Mouse (Mus musculus) bone marrow macrophage, adult 2 months (primary cell): Measurements from ENCODE around the gene Pigo. TPM values are rescaled to one million over a fixed set of nuclear protein-coding genes. Genes with fewer than 3 reads are reported as not detected.
"Not testable (repeated sequence)": the region's sequence is repeated elsewhere in the genome, so short reads cannot be mapped to it uniquely, and the experiment has no call there.

Experiments
- H3K27ac ChIP-seq: 2 replicates; pipeline ENCODE4 v1.5.1; 2012; ENCODE audit warnings: low read depth, low read length; ENCODE audit not compliant: insufficient read depth
- H3K4me1 ChIP-seq: 2 replicates; pipeline ENCODE4 v1.6.1; 2012; ENCODE audit warnings: low read length; ENCODE audit not compliant: control insufficient read depth, insufficient read depth
- H3K4me3 ChIP-seq: 2 replicates; pipeline ENCODE4 v1.5.1; 2012; ENCODE audit warnings: mild to moderate bottlenecking, low read length, moderate library complexity; ENCODE audit not compliant: insufficient read depth
- CTCF ChIP-seq: IDR thresholded peaks from 2 replicates; pipeline ENCODE4 v1.5.1; 2012; ENCODE audit warnings: low read depth, mild to moderate bottlenecking, low read length, moderate library complexity
- POLR2A ChIP-seq: IDR thresholded peaks from 2 replicates; pipeline ENCODE4 v1.6.1; 2012; ENCODE audit warnings: mild to moderate bottlenecking, low read depth, low read length, borderline replicate concordance
- polyA plus RNA-seq: library from polyadenylated mRNA; stranded (reverse); fragments of >200 nt; gene quantifications from 2 replicates; pipeline ENCODE4 v1.2.4, GENCODE M21; 2012; ENCODE audit not compliant: missing spikeins, insufficient read depth, insufficient read length

The Pigo gene
- polyA plus RNA-seq, 1 experiment = 9.4 TPM

DNA sequence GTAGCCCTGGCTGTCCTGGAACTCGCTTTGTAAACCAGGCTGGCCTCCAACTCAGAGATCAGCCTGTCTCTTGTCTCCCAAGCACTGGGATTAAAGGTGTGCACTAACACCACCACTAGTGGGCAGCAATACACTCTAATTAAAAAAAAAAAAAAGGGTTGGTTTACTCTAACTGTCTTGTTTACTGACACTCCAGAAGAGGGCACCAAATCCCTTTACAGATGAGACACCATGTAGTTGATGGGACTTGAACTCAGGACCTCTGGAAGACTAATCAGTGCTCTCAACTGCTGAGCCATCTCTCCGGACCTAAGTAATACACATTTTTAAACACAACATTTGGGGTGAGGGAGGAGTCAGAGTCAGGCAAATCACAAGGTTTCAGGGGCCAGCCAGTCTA lies 19.9 kb downstream of the Pigo start:
- Histone ChIP-seq H3K4me3 (no peak overlapping the region), H3K27ac (no peak overlapping the region), H3K4me1 (peaks cover 9% of the 10 kb centered on the region)
- no peak for TF ChIP-seq CTCF
- no peak for TF ChIP-seq POLR2A

DNA sequence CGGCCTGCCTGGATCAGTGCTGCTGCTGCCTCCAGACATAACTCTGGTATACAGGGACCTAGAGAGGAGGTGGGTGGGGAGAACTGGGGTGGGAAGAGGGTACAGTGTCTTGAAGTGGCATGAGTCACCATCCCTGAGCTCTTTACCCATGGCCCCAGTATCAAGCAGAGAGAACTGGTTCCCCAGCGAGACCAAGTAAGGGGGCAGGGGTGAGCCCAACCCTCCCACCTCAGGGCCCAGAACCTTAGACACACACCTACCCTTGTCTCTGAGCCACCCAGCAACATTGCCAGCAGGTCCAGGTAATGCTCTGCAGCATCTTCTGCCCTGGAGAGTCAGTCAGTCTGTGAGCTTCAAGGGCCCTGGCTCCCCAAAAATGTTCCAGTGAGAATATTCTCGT lies 20.7 kb downstream of the Pigo start:
- TF ChIP-seq POLR2A = no peak
- no peak for TF ChIP-seq CTCF
- Histone ChIP-seq H3K4me1 (peaks cover 10% of the 10 kb centered on the region), H3K4me3 (no peak overlapping the region), H3K27ac (no peak overlapping the region)

DNA sequence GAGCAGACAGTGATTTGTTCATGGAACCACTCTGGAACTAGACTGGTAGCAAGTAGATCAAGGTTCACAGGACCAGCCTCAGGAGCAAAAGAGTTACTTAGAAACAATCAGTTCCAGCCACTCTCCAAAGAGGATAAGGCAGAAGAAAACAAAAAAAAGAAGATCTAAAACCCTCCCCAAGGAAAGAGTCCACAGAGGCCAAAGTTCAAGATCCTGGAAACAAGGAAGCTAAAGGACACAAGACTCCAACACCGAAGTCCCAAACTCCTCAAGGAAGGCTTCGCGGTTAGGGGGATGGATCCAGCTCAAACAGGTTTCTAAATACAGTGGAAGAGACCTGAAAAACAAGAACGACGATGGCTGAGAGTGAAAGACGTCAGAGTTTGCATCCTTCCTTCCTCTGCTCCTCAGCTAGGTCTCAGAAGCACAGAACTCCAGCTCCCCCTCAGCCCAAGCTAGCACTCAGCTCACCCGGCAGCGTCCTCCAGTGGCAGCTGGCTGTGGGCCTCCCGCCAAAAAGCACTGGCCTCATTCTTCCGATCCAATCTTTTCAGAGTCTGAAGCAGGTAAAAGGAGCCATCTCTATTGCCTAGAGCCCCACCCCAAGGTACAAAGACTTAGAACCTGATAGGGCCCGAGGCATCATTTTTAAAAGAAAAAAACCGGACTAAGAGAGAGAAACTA lies 22.7 kb downstream of the Pigo start:
- Histone ChIP-seq H3K4me3 (no peak overlapping the region), H3K27ac (no peak overlapping the region), H3K4me1 (peaks cover 7% of the 10 kb centered on the region)
- no peak for TF ChIP-seq CTCF
- TF ChIP-seq POLR2A = no peak

DNA sequence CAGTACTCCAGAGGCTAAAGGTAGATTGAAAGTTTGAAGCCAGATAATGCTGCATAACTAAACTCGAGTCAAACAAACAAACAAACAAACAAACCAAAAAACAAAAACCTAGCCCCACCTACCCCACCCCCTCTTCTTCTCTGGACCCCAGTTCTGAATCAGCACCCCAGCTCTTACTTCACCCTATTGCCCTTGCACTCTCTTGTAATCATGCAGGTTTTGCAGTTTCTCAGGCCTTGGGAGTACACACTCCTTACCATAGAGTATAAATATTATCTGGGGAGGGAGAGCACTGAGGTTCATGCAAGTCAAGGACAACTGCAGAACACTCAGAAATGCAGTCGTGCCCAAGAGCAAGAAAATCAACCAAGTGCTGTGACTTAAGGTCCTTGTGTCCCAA lies 24.3 kb downstream of the Pigo start:
- Histone ChIP-seq H3K27ac (no peak overlapping the region; the same call in 1 of the 2 replicates), H3K4me1 (peaks cover 7% of the 10 kb centered on the region), H3K4me3 (no peak overlapping the region)
- TF ChIP-seq CTCF = no peak
- TF ChIP-seq POLR2A = no peak

DNA sequence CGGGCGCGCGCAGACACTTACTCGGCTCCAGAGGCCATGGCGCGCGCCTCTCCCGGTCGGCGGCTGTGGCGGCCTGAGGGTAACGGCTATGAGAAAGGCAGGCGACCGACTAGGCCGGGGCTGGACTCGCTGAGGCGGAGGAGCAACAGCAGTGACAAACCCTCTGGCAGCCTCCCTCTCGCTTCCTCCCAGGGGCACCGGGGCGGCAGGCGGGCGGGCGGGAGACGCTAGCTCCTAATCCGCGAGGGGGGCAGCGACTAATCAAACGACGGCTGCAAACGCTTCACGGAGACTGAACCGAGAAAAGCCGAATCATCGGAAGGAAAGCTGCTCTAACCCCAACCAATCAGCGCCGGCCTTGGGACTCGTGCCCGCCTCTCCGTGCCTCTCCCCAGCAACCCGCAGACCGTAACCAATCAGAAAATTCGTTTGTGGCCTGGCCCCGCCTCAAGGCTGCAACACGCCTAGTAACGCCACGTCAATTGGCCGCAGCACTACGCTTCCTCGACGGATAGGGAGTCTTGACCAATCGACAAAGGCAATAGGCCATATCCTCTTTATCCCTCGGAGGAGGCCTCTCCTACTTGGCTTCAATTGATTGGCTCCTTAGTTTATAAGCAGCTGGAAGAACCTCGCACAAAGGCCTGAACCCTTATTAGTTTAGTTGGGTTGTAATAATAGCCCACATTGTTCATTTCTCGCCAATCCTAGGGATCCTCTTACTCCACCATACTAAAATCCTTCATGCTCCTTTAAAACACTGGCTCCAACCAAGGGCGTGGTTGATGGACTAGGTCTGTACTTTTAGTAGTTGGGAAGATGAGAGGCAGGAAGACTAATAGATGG lies 25.3 kb downstream of the Pigo start, which contains the start of gene Vcp:
Gene Vcp, minus strand, starts transcription at position 367 of the 846 bp plus-strand sequence.
- H3K4me1 ChIP-seq = not testable (repeated sequence)
- Histone ChIP-seq H3K4me3 (peak within 1 kb of the TSS; percentile 88), H3K27ac (peak within 1 kb of the TSS; percentile 94)

DNA sequence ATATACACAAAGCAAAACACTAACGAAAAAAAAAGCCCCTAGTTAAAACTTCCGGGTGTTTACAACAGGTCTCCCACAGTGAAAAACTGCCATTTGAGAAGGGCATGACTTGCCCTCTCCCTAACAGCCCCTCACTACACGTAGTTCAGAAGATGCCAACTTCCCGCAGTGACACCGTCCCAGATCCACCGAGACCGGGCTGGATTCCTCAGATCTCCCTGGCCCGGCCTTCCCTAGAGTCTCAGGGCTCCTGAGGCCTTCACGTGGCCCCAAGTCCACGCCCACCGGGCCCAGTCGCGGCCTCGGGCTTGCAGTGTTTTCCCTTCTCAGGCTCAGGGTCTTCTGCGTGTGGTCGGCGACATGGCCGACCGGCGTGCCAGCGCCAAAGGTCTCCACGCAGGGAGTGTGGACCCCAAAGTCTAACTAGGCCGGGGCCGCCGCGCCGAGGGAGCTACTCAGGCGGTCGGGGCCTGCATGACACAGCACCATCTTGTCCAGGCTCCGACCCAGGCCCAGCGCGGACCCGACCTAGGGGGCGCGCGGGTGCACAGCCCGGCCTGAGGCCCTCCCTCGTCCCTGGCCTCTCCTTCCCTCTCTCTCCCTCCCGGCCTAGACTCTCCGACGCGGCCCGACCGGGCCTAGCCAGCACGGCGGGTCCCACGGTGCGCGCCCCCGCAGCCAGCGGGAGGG lies 26.0 kb downstream of the Pigo start:
- TF ChIP-seq POLR2A = no peak
- no peak for TF ChIP-seq CTCF
- Histone ChIP-seq H3K27ac (peak overlapping the region; percentile 94), H3K4me3 (peak overlapping the region; percentile 88), H3K4me1 (peaks cover 7% of the 10 kb centered on the region)

DNA sequence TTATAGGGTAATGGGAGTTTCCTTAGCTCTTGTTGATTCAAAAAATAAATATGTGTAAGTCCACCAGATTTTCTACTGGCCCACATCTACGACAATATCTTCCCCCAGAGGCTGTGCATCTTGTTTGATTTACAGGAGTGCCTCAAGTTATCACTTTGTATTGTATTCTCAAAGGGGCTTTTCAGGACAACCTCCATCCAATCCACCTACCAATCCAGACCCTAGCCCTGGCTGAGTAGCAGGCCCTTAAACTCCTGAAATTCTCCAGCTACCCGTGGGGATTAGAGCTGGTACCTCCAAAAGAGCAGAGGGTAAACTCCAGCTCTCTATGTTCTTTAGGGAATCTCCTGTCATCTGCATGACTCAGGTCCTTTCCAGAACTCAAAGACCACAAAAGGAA lies 27.6 kb downstream of the Pigo start:
- no peak overlapping the region for H3K27ac ChIP-seq
- no peak for TF ChIP-seq POLR2A
- TF ChIP-seq CTCF = no peak
- peaks cover 7% of the 10 kb centered on the region for H3K4me1 ChIP-seq
- H3K4me3 ChIP-seq = peak overlapping the region; percentile 31; the same call in 1 of the 2 replicates

DNA sequence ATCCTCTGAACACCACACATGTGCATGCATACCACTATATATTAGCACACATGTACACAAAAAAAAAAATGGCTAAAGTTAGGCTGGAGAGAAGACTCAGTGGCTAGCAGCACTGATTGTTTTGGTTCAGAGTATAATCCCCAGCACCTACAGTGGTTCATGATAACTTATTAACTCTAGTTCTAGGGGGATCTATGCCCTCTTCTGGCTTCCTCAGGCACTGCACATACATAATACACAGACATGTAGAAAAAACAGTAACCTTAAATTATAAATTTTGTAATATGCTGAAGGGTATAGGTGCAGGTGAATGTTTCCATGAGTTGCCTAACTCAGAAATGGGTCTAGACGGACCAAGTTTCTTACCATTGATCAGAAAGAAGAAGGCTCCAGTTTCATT lies 37.3 kb downstream of the Pigo start:
- TF ChIP-seq POLR2A = no peak
- no peak for TF ChIP-seq CTCF
- H3K4me3 ChIP-seq = no peak overlapping the region
- no peak overlapping the region for H3K27ac ChIP-seq
- no peaks in the 10 kb centered on the region for H3K4me1 ChIP-seq

DNA sequence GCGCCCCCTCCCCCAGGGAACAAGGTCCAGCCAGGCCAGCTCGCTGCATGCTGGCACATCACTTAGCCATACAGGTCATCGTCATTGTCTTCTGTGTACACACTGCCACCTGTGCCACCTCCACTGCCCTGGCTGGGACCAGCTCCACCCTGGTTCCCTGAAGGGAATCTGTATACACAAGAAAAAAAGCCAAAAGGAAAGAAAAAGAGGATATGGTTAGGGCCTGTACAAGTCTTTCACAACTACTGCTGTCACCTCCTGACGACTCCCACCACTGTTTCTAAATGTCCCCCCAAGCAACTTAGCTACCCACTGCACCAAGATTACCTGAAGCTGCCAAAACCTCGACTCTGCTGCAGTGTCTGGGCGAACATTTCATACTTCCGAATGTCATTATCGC lies 45.2 kb downstream of the Pigo start:
- H3K4me3 ChIP-seq, H3K27ac ChIP-seq: not testable (repeated sequence)

DNA sequence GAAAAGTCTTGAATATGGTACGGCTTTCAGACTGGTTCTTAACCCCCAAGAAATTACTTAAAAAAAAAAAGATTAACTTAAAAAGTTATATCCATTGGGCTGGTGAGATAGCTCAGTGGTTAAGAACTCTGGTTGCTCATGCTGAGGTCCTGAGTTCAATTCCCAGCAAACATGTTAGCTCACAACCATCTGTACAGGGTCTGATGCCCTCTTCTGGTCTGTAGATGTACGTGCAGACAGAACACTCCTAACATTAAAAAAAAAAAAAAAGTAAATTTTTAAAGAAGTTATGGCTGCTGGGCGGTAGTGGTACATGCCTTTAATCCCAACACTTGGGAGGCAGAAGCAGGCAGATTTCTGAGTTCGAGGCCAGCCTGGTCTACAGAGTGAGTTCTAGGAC lies 47.6 kb downstream of the Pigo start:
- H3K27ac ChIP-seq = no peak overlapping the region
- no peaks in the 10 kb centered on the region for H3K4me1 ChIP-seq
- H3K4me3 ChIP-seq = no peak overlapping the region
- TF ChIP-seq CTCF (no peak), POLR2A (no peak)

More for the DNA sequence above, 45.2 kb downstream of the Pigo start:
- H3K4me1 ChIP-seq = not testable (repeated sequence)
